Mouse (Mus musculus) layer of hippocampus, postnatal 14 days (tissue): ENCODE measurements around the gene Dhrs4. TPM values are rescaled to one million over a fixed set of nuclear protein-coding genes. Genes with fewer than 3 reads are reported as not detected.

Experiments used
- DNase-seq, 2 experiments: peaks; one replicate each; pipeline ENCODE4 v3.0.0; 2021 to 2022; ENCODE audit warnings: low spot score in 2 of 2, mixed read lengths in 1 of 2
- total RNA-seq, 2 experiments: library from RNA; stranded (reverse); gene quantifications; 2 replicates each; pipeline ENCODE4 v1.2.3; 2021

Gene Dhrs4
- total RNA-seq, 2 experiments from 2014 or later: 17.0 to 21.9 TPM

GRCm38 (mm10) chr14:55484430-55485085, 6.0 kb downstream of the Dhrs4 start:
- DNase-seq: peak; percentile 46 to 84

GRCm38 (mm10) chr14:55486836-55487235, 8.3 kb downstream of the Dhrs4 start:
- DNase-seq: no peak

- peak; percentile 83 to 88 for DNase-seq
Measured at GRCm38 (mm10) chr14:55490361-55491201, 12.0 kb downstream of the Dhrs4 start, which contains the start of gene Carmil3. Gene Carmil3, plus strand, starts transcription at chr14:55490651.

- peak; percentile 49 to 62 for DNase-seq
Measured at GRCm38 (mm10) chr14:55491291-55491833, 12.8 kb downstream of the Dhrs4 start.

- DNase-seq: no peak
Measured at GRCm38 (mm10) chr14:55492103-55492502, 13.5 kb downstream of the Dhrs4 start.

GRCm38 (mm10) chr14:55495509-55496240, 17.1 kb downstream of the Dhrs4 start:
- no peak for DNase-seq

GRCm38 (mm10) chr14:55496761-55497448, 18.3 kb downstream of the Dhrs4 start:
- DNase-seq: no peak

- DNase-seq: peak; percentile 83 to 90
Measured at GRCm38 (mm10) chr14:55497449-55497821, 18.9 kb downstream of the Dhrs4 start.

GRCm38 (mm10) chr14:55505612-55506011, 27.1 kb downstream of the Dhrs4 start:
- DNase-seq: no peak

- DNase-seq: no peak
Measured at GRCm38 (mm10) chr14:55507801-55508200, 29.2 kb downstream of the Dhrs4 start.

GRCm38 (mm10) chr14:55509540-55509939, 31.0 kb downstream of the Dhrs4 start:
- no peak for DNase-seq

GRCm38 (mm10) chr14:55510125-55510731, 31.7 kb downstream of the Dhrs4 start, which contains the start of gene Cpne6:
Gene Cpne6, plus strand, starts transcription at chr14:55510445.
- no peak for DNase-seq

- peak; percentile 57 to 74 for DNase-seq
Measured at GRCm38 (mm10) chr14:55511037-55511436, 32.5 kb downstream of the Dhrs4 start.

- no peak for DNase-seq
Measured at GRCm38 (mm10) chr14:55513927-55514326, 35.4 kb downstream of the Dhrs4 start.

- no peak for DNase-seq
Measured at GRCm38 (mm10) chr14:55515846-55516245, 37.3 kb downstream of the Dhrs4 start.

- DNase-seq: peak; percentile 63 to 68
Measured at GRCm38 (mm10) chr14:55518897-55519296, 40.3 kb downstream of the Dhrs4 start.

GRCm38 (mm10) chr14:55519604-55520003, 41.0 kb downstream of the Dhrs4 start:
- no peak for DNase-seq

GRCm38 (mm10) chr14:55520451-55521361, 42.1 kb downstream of the Dhrs4 start:
- no peak for DNase-seq

GRCm38 (mm10) chr14:55524062-55524461, 45.5 kb downstream of the Dhrs4 start:
- DNase-seq: no peak
